Mouse (Mus musculus) MEL (cell line): Measurements from ENCODE around the gene Serpinb6b. TPM values are rescaled to one million over a fixed set of nuclear protein-coding genes. Genes with fewer than 3 reads are reported as not detected.

Experiments
- DNase-seq: peaks from one replicate; pipeline ENCODE4 v3.0.0; 2011; ENCODE audit warnings: low read depth, low spot score
- H3K27ac ChIP-seq: 2 replicates; pipeline ENCODE4 v1.5.1; 2012; ENCODE audit warnings: low read depth, mild to moderate bottlenecking, control low read depth, low read length, moderate library complexity; ENCODE audit not compliant: control insufficient read depth
- H3K27me3 ChIP-seq, 2 experiments: fragments of 150-350 bp in 1 of 2; sonication (generic) in 1 of 2; 2 replicates each; pipeline ENCODE4 v1.6.1; 2012; ENCODE audit warnings: low read length in 2 of 2, mild to moderate bottlenecking in 2 of 2, improper control_type of control experiment in 1 of 2, moderate library complexity in 1 of 2; ENCODE audit not compliant: insufficient read depth in 2 of 2, control insufficient read depth in 1 of 2
- H3K36me3 ChIP-seq, 2 experiments: 2 replicates each; pipeline ENCODE4 v1.6.1; 2012 to 2014; ENCODE audit warnings: low read length in 2 of 2, improper control_type of control experiment in 1 of 2, inconsistent platforms in 1 of 2, mild to moderate bottlenecking in 1 of 2; ENCODE audit not compliant: insufficient read depth in 2 of 2, control insufficient read depth in 1 of 2
- H3K4me1 ChIP-seq, 2 experiments: fragments of 150-350 bp in 1 of 2; sonication (generic) in 1 of 2; 2 replicates each; pipeline ENCODE4 v1.6.1; 2012; ENCODE audit warnings: low read length in 2 of 2, improper control_type of control experiment in 1 of 2, mild to moderate bottlenecking in 1 of 2; ENCODE audit not compliant: insufficient read depth in 2 of 2, control insufficient read depth in 1 of 2
- H3K4me3 ChIP-seq, 2 experiments: fragments of 150-350 bp in 1 of 2; sonication (generic) in 1 of 2; 2 replicates each; pipeline ENCODE4 v1.5.1; 2012; ENCODE audit warnings: low read depth in 2 of 2, low read length in 2 of 2, mild to moderate bottlenecking in 2 of 2, moderate library complexity in 2 of 2, control low read depth in 1 of 2, improper control_type of control experiment in 1 of 2; ENCODE audit not compliant: control insufficient read depth in 1 of 2, insufficient read depth in 1 of 2
- H3K79me2 ChIP-seq: 2 replicates; pipeline ENCODE4 v1.6.1; 2012; ENCODE audit warnings: mild to moderate bottlenecking, low read length, moderate library complexity; ENCODE audit not compliant: control insufficient read depth, poor library complexity, insufficient read depth
- H3K9ac ChIP-seq: 2 replicates; pipeline ENCODE4 v1.6.1; 2012; ENCODE audit warnings: low read depth, mild to moderate bottlenecking, control low read depth, low read length, moderate library complexity; ENCODE audit not compliant: control insufficient read depth, poor library complexity, severe bottlenecking
- H3K9me3 ChIP-seq: fragments of 150-350 bp; sonication (generic); replicated peaks from 2 replicates; pipeline ENCODE4 v1.6.1; 2012; ENCODE audit warnings: mild to moderate bottlenecking, low read length, improper control_type of control experiment, moderate library complexity; ENCODE audit not compliant: insufficient read depth
- BHLHE40 ChIP-seq: IDR thresholded peaks from 2 replicates; pipeline ENCODE4 v1.6.1; 2012; ENCODE audit warnings: low read depth, mild to moderate bottlenecking, inconsistent platforms, low read length, improper control_type of control experiment, borderline replicate concordance
- CHD2 ChIP-seq: IDR thresholded peaks from 2 replicates; pipeline ENCODE4 v1.6.1; 2011; ENCODE audit warnings: low read length, improper control_type of control experiment
- CTCF ChIP-seq, 3 experiments: IDR thresholded peaks in 2 of 3; conservative IDR thresholded peaks in 1 of 3; 2 replicates each; pipeline ENCODE4 v1.5.1; 2011 to 2012; ENCODE audit warnings: low read length in 3 of 3, low read depth in 2 of 3, mild to moderate bottlenecking in 2 of 3, improper control_type of control experiment in 1 of 3, inconsistent platforms in 1 of 3, mixed read lengths in 1 of 3, moderate library complexity in 1 of 3; ENCODE audit not compliant: control insufficient read depth in 1 of 3, insufficient read depth in 1 of 3, poor library complexity in 1 of 3, severe bottlenecking in 1 of 3
- E2F4 ChIP-seq: IDR thresholded peaks from 2 replicates; pipeline ENCODE4 v1.6.1; 2011; ENCODE audit warnings: low read depth, low read length, improper control_type of control experiment, borderline replicate concordance
- EP300 ChIP-seq, 2 experiments: IDR thresholded peaks; 2 replicates each; pipeline ENCODE4 v1.6.1; 2011; ENCODE audit warnings: improper control_type of control experiment in 2 of 2, low read length in 2 of 2, low read depth in 1 of 2, mild to moderate bottlenecking in 1 of 2
- ETS1 ChIP-seq: IDR thresholded peaks from 2 replicates; pipeline ENCODE4 v1.6.1; 2012; ENCODE audit warnings: low read depth, mild to moderate bottlenecking, inconsistent platforms, low read length, improper control_type of control experiment, moderate library complexity
- GABPA ChIP-seq: IDR thresholded peaks from 2 replicates; pipeline ENCODE4 v1.6.1; 2012; ENCODE audit warnings: low read depth, mild to moderate bottlenecking, inconsistent platforms, low read length, improper control_type of control experiment, moderate library complexity
- GATA1 ChIP-seq: IDR thresholded peaks from 2 replicates; pipeline ENCODE4 v1.6.1; 2011; ENCODE audit warnings: low read depth, low read length, improper control_type of control experiment
- MAX ChIP-seq: IDR thresholded peaks from 2 replicates; pipeline ENCODE4 v1.6.1; 2011; ENCODE audit warnings: low read length, improper control_type of control experiment
- MEF2A ChIP-seq: IDR thresholded peaks from 2 replicates; pipeline ENCODE4 v1.6.1; 2014; ENCODE audit warnings: low read depth, mild to moderate bottlenecking, inconsistent platforms, low read length, improper control_type of control experiment; ENCODE audit not compliant: poor library complexity, insufficient replicate concordance, severe bottlenecking; ENCODE audit errors: extremely low read depth
- MXI1 ChIP-seq: IDR thresholded peaks from 2 replicates; pipeline ENCODE4 v1.6.1; 2011; ENCODE audit warnings: mild to moderate bottlenecking, low read depth, low read length, improper control_type of control experiment
- MYC ChIP-seq: IDR thresholded peaks from 2 replicates; pipeline ENCODE4 v1.6.1; 2011; ENCODE audit warnings: low read depth, mild to moderate bottlenecking, low read length, improper control_type of control experiment, moderate library complexity
- NRF1 ChIP-seq: IDR thresholded peaks from 2 replicates; pipeline ENCODE4 v1.6.1; 2014; ENCODE audit warnings: low read depth, mild to moderate bottlenecking, inconsistent platforms, low read length, improper control_type of control experiment, moderate library complexity; ENCODE audit not compliant: poor library complexity, insufficient read depth, severe bottlenecking
- POLR2A ChIP-seq, 2 experiments: IDR thresholded peaks; 2 replicates each; pipeline ENCODE4 v1.6.1; 2011 to 2012; ENCODE audit warnings: low read length in 2 of 2, mild to moderate bottlenecking in 2 of 2, control low read depth in 1 of 2, improper control_type of control experiment in 1 of 2, low read depth in 1 of 2, moderate library complexity in 1 of 2; ENCODE audit not compliant: control insufficient read depth in 1 of 2, insufficient read depth in 1 of 2, poor library complexity in 1 of 2
- POLR2AphosphoS2 ChIP-seq: IDR thresholded peaks from 2 replicates; pipeline ENCODE4 v1.6.1; 2011; ENCODE audit warnings: low read length, improper control_type of control experiment
- POLR2AphosphoS5 ChIP-seq: IDR thresholded peaks from 2 replicates; pipeline ENCODE4 v1.6.1; 2012; ENCODE audit warnings: low read depth, borderline replicate concordance, mild to moderate bottlenecking, inconsistent platforms, low read length, moderate library complexity, mixed read lengths
- RAD21 ChIP-seq: IDR thresholded peaks from 2 replicates; pipeline ENCODE4 v1.6.1; 2011; ENCODE audit warnings: mild to moderate bottlenecking, low read depth, low read length, improper control_type of control experiment
- RCOR1 ChIP-seq: IDR thresholded peaks from 2 replicates; pipeline ENCODE4 v1.6.1; 2012; ENCODE audit warnings: low read depth, mild to moderate bottlenecking, inconsistent platforms, low read length, improper control_type of control experiment
- SIN3A ChIP-seq: IDR thresholded peaks from 2 replicates; pipeline ENCODE4 v1.6.1; 2012; ENCODE audit warnings: low read length, improper control_type of control experiment, inconsistent platforms
- SMC3 ChIP-seq: IDR thresholded peaks from 2 replicates; pipeline ENCODE4 v1.6.1; 2011; ENCODE audit warnings: low read depth, low read length, improper control_type of control experiment
- TAL1 ChIP-seq: IDR thresholded peaks from 2 replicates; pipeline ENCODE4 v1.6.1; 2012; ENCODE audit warnings: mild to moderate bottlenecking, inconsistent platforms, low read length, moderate library complexity, mixed read lengths
- TBP ChIP-seq: IDR thresholded peaks from 2 replicates; pipeline ENCODE4 v1.8.0; 2011; ENCODE audit warnings: low read depth, low read length, improper control_type of control experiment
- TCF12 ChIP-seq: IDR thresholded peaks from 2 replicates; pipeline ENCODE4 v1.6.1; 2014; ENCODE audit warnings: low read depth, mild to moderate bottlenecking, inconsistent platforms, low read length, improper control_type of control experiment, moderate library complexity
- UBTF ChIP-seq: IDR thresholded peaks from 2 replicates; pipeline ENCODE4 v1.6.1; 2012; ENCODE audit warnings: low read depth, mild to moderate bottlenecking, inconsistent platforms, low read length, improper control_type of control experiment, moderate library complexity, borderline replicate concordance; ENCODE audit not compliant: insufficient read depth
- USF1 ChIP-seq: IDR thresholded peaks from 2 replicates; pipeline ENCODE4 v1.6.1; 2014; ENCODE audit warnings: low read depth, mild to moderate bottlenecking, inconsistent platforms, low read length, improper control_type of control experiment, moderate library complexity
- USF2 ChIP-seq, 2 experiments: IDR thresholded peaks; 2 replicates each; pipeline ENCODE4 v1.6.1; 2011 to 2012; ENCODE audit warnings: improper control_type of control experiment in 2 of 2, low read length in 2 of 2, borderline replicate concordance in 1 of 2, inconsistent platforms in 1 of 2, low read depth in 1 of 2, mild to moderate bottlenecking in 1 of 2; ENCODE audit not compliant: insufficient read depth in 1 of 2
- ZC3H11A ChIP-seq: IDR thresholded peaks from 2 replicates; pipeline ENCODE4 v1.6.1; 2012; ENCODE audit warnings: low read depth, mild to moderate bottlenecking, inconsistent platforms, low read length, improper control_type of control experiment
- ZNF384 ChIP-seq: IDR thresholded peaks from 2 replicates; pipeline ENCODE4 v1.6.1; 2012; ENCODE audit warnings: low read depth, mild to moderate bottlenecking, inconsistent platforms, low read length, improper control_type of control experiment
- polyA plus RNA-seq, 2 experiments: library from polyadenylated mRNA; stranded (reverse) in 1 of 2; unstranded in 1 of 2; fragments of >175 nt in 1 of 2; fragments of >200 nt in 1 of 2; gene quantifications; 2 replicates each; pipeline versions ENCODE4 v1.2.1 to v1.2.4; 2012; ENCODE audit warnings: low replicate concordance in 2 of 2, low read depth in 1 of 2; ENCODE audit not compliant: insufficient read length in 2 of 2, insufficient read depth in 1 of 2, missing spikeins in 1 of 2
- total RNA-seq: library from RNA; depleted of rRNA; stranded (reverse); fragments of 300-350 nt; gene quantifications from 2 replicates; pipeline ENCODE4 v1.2.3, GENCODE M21; 2012

Gene Serpinb6b
- total and polyA plus RNA-seq, 3 experiments: 0.27 to 1.2 TPM; not detected in 1

DNA sequence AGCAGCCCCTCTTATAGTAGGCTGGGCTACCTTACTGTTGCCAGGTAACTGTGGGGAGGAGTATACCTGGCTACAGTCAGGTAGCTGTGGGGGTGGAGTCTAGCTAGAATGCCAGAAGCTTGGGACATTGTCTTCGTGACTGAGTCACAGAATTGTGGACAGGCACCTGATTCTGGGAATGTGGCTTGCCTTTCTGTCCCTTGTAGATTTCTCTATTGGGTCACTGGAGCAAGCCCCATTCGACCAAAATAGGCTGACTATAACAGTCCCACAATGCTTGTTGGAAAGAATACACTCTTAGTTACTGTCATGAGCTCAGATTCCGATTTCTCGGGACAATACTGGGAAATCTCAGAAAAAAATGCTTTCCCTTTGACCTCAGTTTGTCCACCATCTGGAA, 30.0 kb downstream of the Serpinb6b start:
- TF ChIP-seq POLR2AphosphoS5 (no peak), CTCF (IDR thresholded peaks at IDR 0.05 in 2 of 3, conservative IDR thresholded peaks at IDR 0.05 in 1 of 3; ENCODE audit: control insufficient read depth in 1 of 3, insufficient read depth in 1 of 3, low read depth in 2 of 3, low read length in 3 of 3, poor library complexity in 1 of 3, severe bottlenecking in 1 of 3) (no peak), RCOR1 (no peak), POLR2A (IDR thresholded peaks at IDR 0.05; ENCODE audit: control insufficient read depth in 1 of 2, insufficient read depth in 1 of 2, low read depth in 1 of 2, low read length in 2 of 2, poor library complexity in 1 of 2) (no peak), CHD2 (no peak), TCF12 (no peak), MAX (no peak), MEF2A (no peak), MXI1 (no peak), GABPA (no peak), POLR2AphosphoS2 (no peak), NRF1 (no peak), EP300 (IDR thresholded peaks at IDR 0.05; ENCODE audit: low read depth in 1 of 2, low read length in 2 of 2) (no peak), SMC3 (no peak), E2F4 (no peak), TBP (no peak)
- Histone ChIP-seq H3K79me2 (no peaks in the 10 kb centered on the region), H3K9me3 (no peaks in the 10 kb centered on the region), H3K9ac (no peak overlapping the region), H3K4me1 (peaks cover 13 to 26% of the 10 kb centered on the region in 2 experiments), H3K27ac (no peak overlapping the region), H3K4me3 (no peak overlapping the region), H3K36me3 (peaks cover 0 to 13% of the 10 kb centered on the region in 2 experiments; a peak in 2 of 4 replicates), H3K27me3 (no peaks in the 10 kb centered on the region)
- no peak for DNase-seq

DNA sequence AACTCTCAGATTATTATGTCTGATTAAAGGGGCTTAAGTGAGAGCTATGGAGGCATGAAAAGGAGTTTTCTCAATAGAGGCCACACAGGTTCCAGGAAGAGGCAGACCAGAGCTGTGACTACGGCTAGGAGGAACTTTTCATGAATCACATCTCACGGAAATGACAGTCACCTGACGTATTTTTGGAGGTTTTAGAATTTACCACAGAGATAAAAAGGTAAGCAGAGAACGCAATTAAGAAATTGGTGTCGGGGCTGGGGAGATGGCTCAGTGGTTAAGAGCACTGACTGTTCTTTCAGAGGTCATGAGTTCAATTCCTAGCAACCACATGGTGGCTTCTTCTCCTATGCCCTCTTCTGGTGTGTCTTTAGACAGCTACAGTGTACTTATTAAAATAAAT, 36.3 kb downstream of the Serpinb6b start:
- Histone ChIP-seq H3K4me1 (peaks cover 0 to 12% of the 10 kb centered on the region in 2 experiments; a peak in 2 of 4 replicates), H3K9me3 (no peaks in the 10 kb centered on the region), H3K27ac (no peak overlapping the region), H3K36me3 (peaks cover 0 to 16% of the 10 kb centered on the region in 2 experiments; a peak in 2 of 4 replicates), H3K9ac (no peak overlapping the region), H3K4me3 (no peak overlapping the region), H3K79me2 (no peaks in the 10 kb centered on the region), H3K27me3 (no peaks in the 10 kb centered on the region)
- no peak for DNase-seq
- TF ChIP-seq POLR2A (IDR thresholded peaks at IDR 0.05; ENCODE audit: control insufficient read depth in 1 of 2, insufficient read depth in 1 of 2, low read depth in 1 of 2, low read length in 2 of 2, poor library complexity in 1 of 2) (no peak), E2F4 (no peak), BHLHE40 (no peak), CHD2 (no peak), SMC3 (no peak), GABPA (no peak), UBTF (no peak), RCOR1 (no peak), USF2 (IDR thresholded peaks at IDR 0.05; ENCODE audit: borderline replicate concordance in 1 of 2, insufficient read depth in 1 of 2, low read depth in 1 of 2, low read length in 2 of 2) (no peak), ETS1 (no peak), TAL1 (no peak), ZC3H11A (no peak), ZNF384 (no peak), SIN3A (no peak), MYC (no peak), USF1 (no peak), CTCF (IDR thresholded peaks at IDR 0.05 in 2 of 3, conservative IDR thresholded peaks at IDR 0.05 in 1 of 3; ENCODE audit: control insufficient read depth in 1 of 3, insufficient read depth in 1 of 3, low read depth in 2 of 3, low read length in 3 of 3, poor library complexity in 1 of 3, severe bottlenecking in 1 of 3) (no peak), GATA1 (no peak), RAD21 (no peak)
